ENCODE assay signal across 9 mouse cellular contexts in genomic region chr11:47987251-47987892, GRCm38 (mm10). TPM values are rescaled to one million over a fixed set of nuclear protein-coding genes. Genes with fewer than 3 reads are reported as not detected.
A peak's percentile ranks its signal among the peaks of the same experiment; 100 is the strongest.
DNase-seq lines count a peak whose midpoint lies in the region; ATAC-seq and TF ChIP-seq lines count a peak whose summit lies in the region.
"Had no signal": no experiment of that assay in that cellular context is flagged by ENCODE, and none has a peak within 500 bp of the region (broad histone marks: within the 10 kb centered on the region; RNA-seq: fewer than 3 reads in every experiment).

No protein-coding gene starts in this region.

- WGBS in heart, embryonic 14.5 days = 54% methylated on average over 8 of the region's 8 CpGs
- WGBS in heart, adult 2 months = 56% methylated on average over 8 of the region's 8 CpGs
- 51% methylated on average over 8 of the region's 8 CpGs for WGBS in embryonic facial prominence, embryonic 13.5 days
- 61% methylated on average over 8 of the region's 8 CpGs for WGBS in intestine, embryonic 16.5 days
- 50% methylated on average over 8 of the region's 8 CpGs for WGBS in midbrain, postnatal 0 days

- no peaks in the 10 kb centered on the region for H3K79me2 ChIP-seq in heart, adult 2 months (replicated peaks; ENCODE audit: control insufficient read depth, insufficient read depth, low read length)

- H3K4me3 ChIP-seq in heart, embryonic 14.5 days (ENCODE audit: control insufficient read depth in 1 of 2, insufficient read depth in 1 of 2, low read depth in 1 of 2, low read length in 2 of 2) = peak overlapping the region in 1 of 2 experiments; percentile 75; a peak in 1 of 4 replicates
- H3K4me3 ChIP-seq in heart, adult 2 months = no peak overlapping the region
- H3K4me3 ChIP-seq in embryonic facial prominence, embryonic 13.5 days = peak overlapping the region; percentile 70
- H3K4me3 ChIP-seq in intestine, embryonic 16.5 days (ENCODE audit: low read length) = no peak overlapping the region; the same call in 1 of the 2 replicates
- peak overlapping the region; percentile 69 for H3K4me3 ChIP-seq in midbrain, postnatal 0 days (ENCODE audit: low read depth, low read length)

- TF ChIP-seq CTCF in heart, adult 2 months (IDR thresholded peaks at IDR 0.05) = no peak
- TF ChIP-seq CTCF in midbrain, postnatal 0 days (IDR thresholded peaks at IDR 0.05) = no peak

- H3K27me3 ChIP-seq in heart, embryonic 14.5 days (ENCODE audit: control insufficient read depth, insufficient read depth, low read length) = peaks cover 48% of the 10 kb centered on the region
- H3K27me3 ChIP-seq in heart, adult 2 months (ENCODE audit: control insufficient read depth, insufficient read depth, low read length) = peaks cover 7% of the 10 kb centered on the region
- H3K27me3 ChIP-seq in embryonic facial prominence, embryonic 13.5 days = peaks cover 75% of the 10 kb centered on the region
- H3K27me3 ChIP-seq in intestine, embryonic 16.5 days (replicated peaks; ENCODE audit: control insufficient read depth, insufficient read depth, low read length) = peaks cover 31% of the 10 kb centered on the region
- H3K27me3 ChIP-seq in midbrain, postnatal 0 days (ENCODE audit: insufficient read depth, low read length) = no peaks in the 10 kb centered on the region

- TF ChIP-seq POLR2A in heart, adult 2 months (IDR thresholded peaks at IDR 0.05; ENCODE audit: insufficient read depth, low read depth, low read length) = no peak

- peaks cover 2% of the 10 kb centered on the region in 2 experiments; a peak in 2 of 4 replicates for H3K4me1 ChIP-seq in heart, embryonic 14.5 days (ENCODE audit: control insufficient read depth in 2 of 2, insufficient read depth in 2 of 2, low read length in 2 of 2)
- no peaks in the 10 kb centered on the region; the same call in 1 of the 2 replicates for H3K4me1 ChIP-seq in heart, adult 2 months (ENCODE audit: control insufficient read depth, insufficient read depth, low read length)
- H3K4me1 ChIP-seq in embryonic facial prominence, embryonic 13.5 days = peaks cover 14% of the 10 kb centered on the region
- 0 out of 2 replicates have a peak, but pooled peaks cover 4% of the 10 kb centered on the region for H3K4me1 ChIP-seq in intestine, embryonic 16.5 days (ENCODE audit: control insufficient read depth, insufficient read depth, low read length)
- no peaks in the 10 kb centered on the region for H3K4me1 ChIP-seq in midbrain, postnatal 0 days (ENCODE audit: insufficient read depth, low read length)

- H3K36me3 ChIP-seq in heart, embryonic 14.5 days (ENCODE audit: control insufficient read depth, insufficient read depth, low read length) = no peaks in the 10 kb centered on the region
- H3K36me3 ChIP-seq in heart, adult 2 months (ENCODE audit: control insufficient read depth, insufficient read depth, low read length) = no peaks in the 10 kb centered on the region
- H3K36me3 ChIP-seq in embryonic facial prominence, embryonic 13.5 days = no peaks in the 10 kb centered on the region
- H3K36me3 ChIP-seq in intestine, embryonic 16.5 days (ENCODE audit: control insufficient read depth, insufficient read depth, low read length) = no peaks in the 10 kb centered on the region
- H3K36me3 ChIP-seq in midbrain, postnatal 0 days (ENCODE audit: insufficient read depth, low read length) = no peaks in the 10 kb centered on the region
- H3K36me3 ChIP-seq: G1E had no signal

- no peak for TF ChIP-seq EP300 in heart, adult 2 months (IDR thresholded peaks at IDR 0.05; ENCODE audit: insufficient read depth, low read depth, low read length)

- no peaks in the 10 kb centered on the region for H3K9me3 ChIP-seq in heart, embryonic 14.5 days (ENCODE audit: control insufficient read depth, low read length)
- no peaks in the 10 kb centered on the region for H3K9me3 ChIP-seq in embryonic facial prominence, embryonic 13.5 days
- no peaks in the 10 kb centered on the region for H3K9me3 ChIP-seq in intestine, embryonic 16.5 days (ENCODE audit: control insufficient read depth, low read length)
- no peaks in the 10 kb centered on the region for H3K9me3 ChIP-seq in midbrain, postnatal 0 days (ENCODE audit: low read length)

- no peak for ATAC-seq in heart, embryonic 14.5 days (ENCODE audit: insufficient number of reproducible peaks, insufficient read depth, low FRiP score, low read depth)
- no peak for ATAC-seq in embryonic facial prominence, embryonic 13.5 days (ENCODE audit: insufficient number of reproducible peaks, insufficient read depth, low FRiP score, low TSS enrichment, low read depth)
- no peak for ATAC-seq in intestine, embryonic 16.5 days
- no peak for ATAC-seq in midbrain, postnatal 0 days (ENCODE audit: low FRiP score)

- no peak overlapping the region for H3K9ac ChIP-seq in heart, embryonic 14.5 days (ENCODE audit: low read length)
- no peak overlapping the region for H3K9ac ChIP-seq in heart, adult 2 months (ENCODE audit: low read depth, low read length)
- H3K9ac ChIP-seq in embryonic facial prominence, embryonic 13.5 days = no peak overlapping the region
- no peak overlapping the region for H3K9ac ChIP-seq in intestine, embryonic 16.5 days (ENCODE audit: low read depth, low read length)
- peak overlapping the region; percentile 71; the same call in 1 of the 2 replicates for H3K9ac ChIP-seq in midbrain, postnatal 0 days (replicated peaks; ENCODE audit: low read length, poor library complexity, severe bottlenecking)

- peak overlapping the region; percentile 99; the same call in 1 of the 2 replicates for H3K4me2 ChIP-seq in heart, embryonic 14.5 days (ENCODE audit: low read length)
- peak overlapping the region; percentile 88 for H3K4me2 ChIP-seq in embryonic facial prominence, embryonic 13.5 days
- H3K4me2 ChIP-seq in intestine, embryonic 16.5 days (ENCODE audit: low read depth, low read length) = 0 out of 2 replicates have a peak overlapping the region, but pooled peaks have one; percentile 97
- peak overlapping the region; percentile 75 for H3K4me2 ChIP-seq in midbrain, postnatal 0 days (ENCODE audit: low read depth, low read length, poor library complexity, severe bottlenecking)

- DNase-seq in heart, adult 2 months = no peak
- peak; percentile 67 for DNase-seq in midbrain, postnatal 0 days (ENCODE audit: low spot score)
- DNase-seq in yolk sac, embryonic 10.5 days (ENCODE audit: low spot score) = no peak
- DNase-seq in adrenal gland, postnatal 10 days = no peak
- DNase-seq in adrenal gland, adult (ENCODE audit: inconsistent age in 2 of 2, low spot score in 1 of 2) = no peak

- no peak overlapping the region for H3K27ac ChIP-seq in heart, embryonic 14.5 days (replicated peaks in 1 of 2; ENCODE audit: control insufficient read depth in 1 of 2, insufficient read depth in 1 of 2, low read depth in 2 of 2, low read length in 2 of 2)
- H3K27ac ChIP-seq in heart, adult 2 months = no peak overlapping the region
- no peak overlapping the region for H3K27ac ChIP-seq in embryonic facial prominence, embryonic 13.5 days
- no peak overlapping the region for H3K27ac ChIP-seq in intestine, embryonic 16.5 days (ENCODE audit: low read length)
- no peak overlapping the region for H3K27ac ChIP-seq in midbrain, postnatal 0 days (ENCODE audit: low read depth, low read length)

- intact Hi-C loops in heart, adult 2 months (cut with DNase I) = loop anchor here (10.0 kb wide), 1 partner anchor 437 kb away; no protein-coding TSS in a partner anchor

RNA-seq across cellular contexts. Expression of gene Sgcd, which starts 1.4 kb away (rescaled TPM):
- 8.9 and 9.0 TPM in 2 replicates for polyA plus RNA-seq in heart, embryonic 14.5 days (2014; fragmentation: Nextera tagmentation; extraction: Ambion mirVana)
- 10 to 100 TPM; 60.9 to 69.5 TPM for total RNA-seq in heart, adult 2 months (2021)
- 7.1 and 17.2 TPM in 2 replicates for polyA plus RNA-seq in heart, adult 2 months (2012; rRNA removed)
- 10.9 and 11.4 TPM in 2 replicates for polyA plus RNA-seq in embryonic facial prominence, embryonic 13.5 days (2015; fragmentation: Nextera tagmentation; extraction: Ambion mirVana)
- polyA plus RNA-seq in intestine, embryonic 16.5 days (2015; fragmentation: Nextera tagmentation; extraction: Ambion mirVana) = 1.4 and 1.9 TPM in 2 replicates
- total RNA-seq in midbrain, postnatal 0 days (2014; rRNA removed) = 40.6 and 51.3 TPM in 2 replicates
- 4.0 and 4.6 TPM in 2 replicates for polyA plus RNA-seq in midbrain, postnatal 0 days (2015; fragmentation: Nextera tagmentation; extraction: Ambion mirVana)
- 10 to 100 TPM; 14.8 to 17.3 TPM for total RNA-seq in adrenal gland, postnatal 10 days (2021)
- polyA plus RNA-seq: G1E had no signal

Comparison
In these comparisons a context has a peak if more than half of its experiments do, and no peak if none do; other contexts are left out.
1. H3K4me3 ChIP-seq: peak in embryonic facial prominence, embryonic 13.5 days (single experiment) and midbrain, postnatal 0 days (single experiment); none in heart, adult 2 months (single experiment) and intestine, embryonic 16.5 days (single experiment).
2. Peak in every context shown above with its lines, with median percentiles within 50 percentile points of each other: H3K4me2 ChIP-seq.